Mouse (Mus musculus) WW6 (cell line): ENCODE results near the gene Wipf2.
"Not testable (repeated sequence)": the region's sequence is repeated elsewhere in the genome, so short reads cannot be mapped to it uniquely, and the experiment has no call there.

ENCODE experiments used
- DNase-seq: peaks from one replicate; pipeline ENCODE4 v3.0.0-alpha.2; 2013; ENCODE audit warnings: low read depth, low spot score

Gene Wipf2

DNA sequence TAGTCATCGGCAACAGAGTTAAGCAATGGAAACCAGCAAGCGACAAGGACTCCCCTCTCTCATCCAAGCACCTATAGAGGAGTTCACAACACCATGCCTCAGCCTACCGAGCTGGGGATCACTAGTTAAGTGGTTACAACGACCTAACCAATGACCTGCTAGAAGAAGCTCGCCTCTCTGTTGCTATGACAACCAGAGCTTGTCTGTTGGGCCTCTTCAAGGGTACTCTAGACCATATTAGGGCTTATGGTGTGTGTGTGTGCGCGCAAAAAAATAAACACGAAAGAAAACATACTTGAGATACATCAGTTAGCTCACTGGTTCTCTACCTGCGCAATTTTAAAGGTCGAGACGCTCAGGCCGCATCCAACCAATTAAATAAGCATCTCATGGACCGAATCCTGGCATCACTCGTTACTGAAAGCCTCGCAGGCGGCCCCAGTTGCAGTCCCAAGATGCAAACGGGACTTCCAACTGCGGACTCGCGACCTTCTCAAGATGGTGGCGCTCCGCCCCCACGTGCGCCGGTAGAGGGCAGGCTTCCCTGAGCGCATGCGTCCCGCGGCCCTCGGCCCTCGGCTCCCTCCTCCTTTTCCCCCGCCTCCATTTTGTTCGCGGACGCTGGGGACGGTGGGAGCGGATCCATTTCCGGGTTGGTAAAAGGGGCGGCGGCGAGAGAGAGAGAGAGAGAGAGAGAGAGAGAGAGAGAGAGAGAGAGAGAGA, at the start of gene Wipf2:
TSS of gene Wipf2 (plus strand) at position 611 of the 723 bp plus-strand sequence.
- peak; percentile 99 for DNase-seq

DNA sequence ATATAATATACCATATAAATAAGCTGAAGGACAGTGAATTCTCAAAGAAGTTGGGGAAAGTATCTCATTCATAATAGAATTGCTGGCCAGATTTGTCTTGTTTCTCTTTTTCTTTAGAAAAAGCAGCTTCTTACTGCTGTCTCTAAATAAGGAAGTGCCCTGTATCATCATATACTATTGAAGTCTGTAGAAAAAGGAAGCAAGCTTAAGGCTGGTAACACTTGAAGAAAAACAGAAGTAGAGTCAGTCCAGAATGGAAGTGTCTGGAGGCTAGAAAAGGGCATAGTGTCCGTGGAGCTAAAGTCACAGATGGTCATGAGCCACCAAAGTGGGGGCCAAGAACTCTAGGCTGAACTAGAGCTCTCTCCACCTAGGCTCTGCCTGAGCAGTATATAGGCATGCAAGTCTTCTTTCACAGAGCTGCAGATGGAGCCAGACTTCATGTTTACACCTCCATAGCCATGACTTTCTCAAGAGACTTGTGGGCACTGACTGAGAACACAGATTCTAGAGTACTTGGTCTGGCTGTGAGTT, 46.7 kb upstream of the Wipf2 start:
- DNase-seq, result no peak

DNA sequence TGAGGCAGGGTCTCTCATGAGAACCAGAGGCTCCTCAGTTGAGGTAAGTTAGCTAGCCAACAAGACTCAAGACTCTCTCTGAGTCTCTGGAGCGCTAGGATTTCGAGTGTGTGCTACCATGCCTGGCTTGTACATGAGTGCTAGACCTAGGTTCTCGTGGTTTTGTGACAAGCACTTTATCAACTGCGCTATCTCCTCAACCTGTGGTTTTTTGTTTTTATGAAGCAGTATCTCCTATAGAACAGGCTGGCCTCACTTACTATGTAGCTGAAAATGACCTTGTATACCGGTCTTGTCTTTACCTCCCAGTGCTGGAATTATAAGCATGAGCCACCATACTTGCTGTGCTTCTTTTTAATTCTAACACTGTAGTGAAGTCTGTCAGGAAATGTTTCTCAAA, 42.5 kb upstream of the Wipf2 start:
- DNase-seq, result no peak

DNA sequence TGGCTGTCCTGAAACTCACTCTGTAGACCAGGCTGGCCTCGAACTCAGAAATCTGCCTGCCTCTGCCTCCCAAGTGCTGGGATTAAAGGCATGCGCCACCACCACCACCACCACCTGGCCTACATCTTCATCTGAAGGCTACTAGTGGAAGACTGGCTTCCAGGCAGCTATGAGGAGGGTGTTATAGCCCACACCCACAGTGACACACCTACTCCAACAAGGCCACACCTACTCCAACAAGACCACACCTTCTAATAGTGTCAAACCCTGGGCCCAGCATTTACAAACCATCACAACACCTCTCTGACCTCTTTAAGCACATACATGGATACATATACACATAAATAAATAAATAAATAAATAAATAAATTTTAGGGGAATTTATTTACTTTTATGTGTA, 37.4 kb upstream of the Wipf2 start:
- not testable (repeated sequence) for DNase-seq

DNA sequence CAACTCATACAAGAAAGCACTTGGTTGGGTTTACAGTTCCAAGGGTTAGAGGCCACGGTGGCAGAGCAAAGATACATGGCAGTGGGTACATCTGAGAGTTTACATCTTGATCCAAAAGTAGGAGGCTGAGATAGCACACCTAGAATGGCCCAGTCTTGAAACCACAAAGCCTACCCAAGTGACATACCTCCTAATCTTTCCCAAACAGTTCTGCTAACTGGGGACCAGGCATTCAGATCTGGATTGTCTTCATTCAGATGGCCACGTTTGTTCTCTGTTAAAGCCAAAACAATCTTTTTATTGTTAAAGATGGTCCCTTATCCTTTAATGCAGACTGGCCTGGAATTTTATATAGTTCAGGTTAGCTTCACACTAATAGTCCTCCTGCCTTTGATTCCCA, 35.6 kb upstream of the Wipf2 start:
- DNase-seq, result no peak

DNA sequence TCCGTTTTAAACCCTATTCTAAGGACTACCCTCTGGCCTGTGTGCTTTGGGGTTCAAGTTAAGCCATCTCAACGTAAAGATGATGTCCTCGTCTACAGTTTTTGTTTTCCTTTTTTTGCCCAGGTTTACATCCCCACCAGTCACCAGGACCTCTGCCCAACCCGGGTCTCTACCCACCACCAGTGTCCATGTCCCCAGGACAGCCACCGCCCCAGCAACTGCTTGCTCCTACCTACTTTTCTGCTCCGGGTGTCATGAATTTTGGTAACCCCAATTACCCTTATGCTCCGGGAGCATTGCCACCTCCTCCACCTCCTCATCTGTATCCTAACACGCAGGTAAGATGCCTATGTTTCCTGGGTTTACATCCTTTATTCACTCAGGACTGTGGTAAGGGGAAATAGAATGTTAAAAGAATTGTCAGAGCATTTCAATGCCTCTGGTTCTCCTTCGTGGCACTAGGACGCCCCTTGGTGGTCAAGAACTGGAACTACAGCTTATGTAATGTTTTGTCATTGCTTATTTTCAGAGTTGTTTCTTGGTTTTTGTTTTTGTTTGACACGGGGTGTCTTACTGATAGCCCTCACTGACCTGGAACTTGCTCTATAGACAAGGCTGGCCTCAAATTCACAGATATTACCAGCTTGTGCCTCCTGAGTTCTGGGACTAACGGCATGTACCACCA, 34.2 kb upstream of the Wipf2 start:
- no peak for DNase-seq

DNA sequence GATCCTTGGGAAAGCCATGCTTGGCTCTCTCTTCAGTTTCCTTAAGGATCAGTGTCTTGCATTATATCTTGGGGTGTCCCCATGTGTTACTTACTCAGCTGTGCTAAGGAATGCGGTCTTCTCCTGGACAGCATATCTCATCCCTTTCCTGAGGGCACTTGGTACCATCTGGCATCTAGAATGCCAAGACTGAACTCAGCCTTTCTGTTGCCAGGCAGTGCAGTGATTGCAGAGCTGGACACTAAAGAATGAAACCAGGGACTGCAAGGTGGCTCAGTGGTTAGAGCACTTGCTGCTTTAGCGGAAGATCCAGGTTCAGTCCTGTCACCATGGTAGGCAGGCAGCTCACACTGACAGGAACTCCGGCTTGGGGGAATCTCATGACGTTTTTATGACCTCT, 33.6 kb upstream of the Wipf2 start:
- no peak for DNase-seq

DNA sequence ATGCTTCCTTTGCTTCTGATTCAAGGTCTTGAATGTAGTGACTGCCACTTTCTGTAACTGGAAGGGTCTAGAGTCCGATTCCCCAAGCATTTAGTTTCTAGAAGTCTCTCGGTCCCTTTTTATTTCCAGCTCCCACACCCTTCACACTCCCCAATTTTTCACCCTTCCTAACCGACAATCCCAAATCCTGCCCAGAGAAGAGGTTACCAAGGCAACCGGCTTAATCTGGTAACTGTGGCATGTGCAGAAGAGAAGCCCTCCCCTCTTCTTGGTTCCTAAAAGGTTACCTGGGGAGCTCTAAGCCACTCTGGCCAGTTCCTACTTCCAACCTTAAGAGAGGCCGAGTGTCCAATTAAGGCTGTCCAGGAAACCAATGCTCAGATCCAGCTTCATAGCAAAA, 28.1 kb upstream of the Wipf2 start:
- DNase-seq, result no peak

DNA sequence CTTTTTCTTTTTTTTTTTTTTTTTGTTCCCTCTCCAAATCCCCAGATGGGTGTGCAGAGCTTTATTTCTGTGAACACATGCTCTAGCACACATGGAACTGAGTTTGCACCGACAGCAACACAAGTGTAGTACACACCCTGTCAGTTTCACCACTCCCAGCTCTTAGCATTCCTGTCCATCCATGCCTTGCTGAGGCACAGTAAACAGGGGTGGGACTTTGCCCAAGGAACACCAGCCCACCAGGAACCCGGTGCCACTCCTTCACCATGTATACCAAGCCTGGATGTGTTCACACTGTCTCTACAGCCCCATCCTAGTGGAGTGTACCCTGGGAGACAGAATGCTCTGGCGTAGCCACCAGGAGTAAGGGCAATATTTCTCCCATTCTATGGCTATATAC, 27.7 kb upstream of the Wipf2 start:
- no peak for DNase-seq

DNA sequence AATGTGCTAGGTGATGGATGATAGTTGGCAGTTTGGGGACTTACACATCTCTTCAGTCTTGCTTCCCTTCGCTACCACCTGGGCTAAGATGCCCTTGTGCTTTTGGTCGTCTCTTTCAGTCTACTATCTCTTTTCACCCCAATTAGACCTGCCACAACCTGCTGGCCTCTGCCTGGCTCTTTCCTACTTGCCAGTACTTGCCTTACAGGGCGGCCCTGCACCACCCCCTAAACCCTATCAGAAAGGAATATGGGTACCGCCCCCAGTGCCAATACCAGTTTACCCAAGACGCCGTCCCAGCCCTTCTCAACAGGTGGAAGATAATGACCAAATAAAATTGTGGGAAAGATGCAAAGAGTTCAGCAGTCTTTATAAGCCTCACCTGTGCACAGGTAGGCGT, 27.3 kb upstream of the Wipf2 start:
- DNase-seq, result no peak

DNA sequence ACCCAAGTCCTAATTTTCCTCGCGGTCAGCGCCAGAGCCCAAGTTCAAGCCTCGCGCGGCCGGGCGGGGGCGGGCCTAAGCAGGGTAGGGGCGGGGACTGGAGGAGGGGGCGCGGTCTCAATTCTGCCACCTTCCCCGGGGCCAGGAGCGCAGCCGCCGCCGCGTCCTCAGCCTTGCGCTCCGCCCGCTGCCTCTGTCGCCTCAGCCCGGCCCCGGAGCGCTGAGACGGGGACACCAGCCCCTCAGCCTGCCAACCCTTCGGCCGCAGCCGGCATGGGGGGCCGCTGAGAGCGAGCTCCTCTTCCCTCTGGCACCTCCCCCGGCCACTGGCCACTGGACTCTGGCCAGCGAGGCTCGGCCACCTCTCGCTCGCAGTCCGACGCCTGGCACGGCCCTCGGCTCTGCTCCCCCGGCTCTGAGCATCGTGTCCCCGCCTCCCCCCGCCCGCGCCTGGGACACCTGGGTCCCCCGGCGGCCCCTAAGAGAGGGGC, 26.7 kb upstream of the Wipf2 start, which contains the start of gene Rapgefl1:
TSS of gene Rapgefl1 (plus strand) at position 135 of the 491 bp plus-strand sequence.
- DNase-seq, result no peak

DNA sequence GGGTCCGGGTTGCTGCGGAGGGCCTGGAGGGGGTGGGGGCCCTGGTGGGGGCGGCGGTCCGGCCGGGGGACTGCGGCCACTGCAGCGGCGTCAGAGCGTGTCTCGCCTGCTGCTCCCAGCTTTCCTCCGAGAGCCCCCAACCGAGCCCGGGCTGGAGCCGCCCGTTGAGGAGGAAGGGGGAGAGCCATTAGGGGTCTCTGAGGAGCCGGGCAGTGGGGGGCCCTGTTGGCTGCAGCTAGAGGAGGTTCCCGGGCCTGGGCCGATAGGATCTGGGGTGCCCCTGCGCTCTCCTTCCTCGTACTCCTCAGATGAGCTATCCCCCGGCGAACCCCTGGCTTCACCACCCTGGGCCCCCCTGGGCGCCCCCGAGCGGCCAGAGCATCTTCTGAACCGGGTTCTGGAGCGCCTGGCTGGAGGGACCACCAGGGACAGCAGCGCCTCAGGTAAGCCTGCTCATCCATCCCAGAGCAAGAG, 26.2 kb upstream of the Wipf2 start:
- DNase-seq, result no peak

DNA sequence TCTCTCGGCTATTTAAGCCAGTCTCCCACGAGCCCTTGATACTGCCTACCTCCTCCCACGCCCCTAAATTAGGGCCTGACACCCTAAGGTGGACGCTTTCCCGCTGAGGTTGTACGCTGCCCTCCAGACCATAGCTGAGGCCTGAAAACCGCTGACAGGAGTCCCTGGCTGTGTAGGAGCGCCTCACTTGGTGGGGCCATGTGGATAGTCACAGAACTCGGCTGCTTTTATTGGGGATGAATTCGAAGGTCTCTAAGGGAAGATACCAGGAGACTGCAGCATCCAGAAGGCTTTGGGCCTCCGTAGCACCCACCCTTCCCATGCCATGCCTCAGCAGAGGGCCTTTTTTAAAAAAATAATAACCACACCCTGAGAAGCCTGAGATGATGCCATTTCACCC, 25.5 kb upstream of the Wipf2 start:
- no peak for DNase-seq

DNA sequence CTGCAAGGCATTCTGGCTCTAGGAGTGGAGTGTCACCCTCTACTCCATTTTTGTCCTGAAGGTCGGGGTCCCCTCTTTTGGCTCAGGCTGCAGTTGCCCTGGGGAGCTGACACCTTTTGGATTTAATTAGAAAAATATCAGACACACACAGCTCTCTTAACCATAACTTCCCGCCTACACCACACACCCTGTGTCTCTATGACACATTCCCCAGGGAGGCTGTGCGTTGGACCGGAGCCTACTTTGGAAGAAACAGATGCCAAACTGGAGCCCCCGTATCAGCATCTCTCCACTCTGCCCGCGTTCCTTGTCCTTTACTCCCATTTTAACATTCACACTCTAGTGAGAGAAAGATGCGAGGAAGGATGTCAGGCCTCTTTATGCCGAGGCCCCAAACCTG, 24.9 kb upstream of the Wipf2 start:
- no peak for DNase-seq

DNA sequence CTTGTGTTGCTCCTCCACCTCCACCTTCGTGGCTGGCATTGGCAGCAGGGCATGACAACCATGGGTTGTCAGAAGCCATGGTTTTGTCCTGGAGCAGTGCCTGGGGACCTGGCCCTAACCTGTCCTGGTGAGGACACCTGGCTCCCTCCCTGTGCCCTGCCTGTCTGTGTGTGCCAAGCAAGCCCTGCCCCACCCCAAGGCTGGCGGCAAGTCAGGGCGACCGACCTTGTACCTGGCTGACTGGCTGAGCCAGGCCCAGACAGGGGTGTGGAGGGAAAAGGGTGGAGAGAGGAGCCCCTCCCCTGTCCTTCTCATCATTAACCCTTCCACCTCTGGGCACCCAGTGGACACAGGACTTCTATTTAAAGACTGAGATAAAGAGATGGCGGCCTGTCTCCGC, 24.0 kb upstream of the Wipf2 start:
- no peak for DNase-seq

DNA sequence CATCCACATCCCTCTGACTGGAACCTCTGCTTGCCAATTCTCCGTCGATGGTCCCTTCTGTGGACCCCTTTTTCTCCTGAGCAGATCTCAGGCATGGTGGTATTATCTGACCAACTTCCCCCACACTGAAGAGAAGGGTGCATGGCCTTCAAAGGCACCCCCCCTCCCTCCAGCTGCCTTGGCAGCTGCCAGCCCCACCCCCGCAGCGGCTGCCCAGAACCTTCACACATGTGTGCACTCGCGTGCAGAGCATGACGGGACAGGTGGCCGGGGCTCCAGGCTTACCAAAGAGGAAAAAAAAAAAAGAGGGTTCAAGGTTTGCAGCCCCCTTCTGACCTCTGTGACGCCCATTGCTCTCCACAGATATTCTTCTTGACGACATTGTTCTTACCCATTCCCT, 23.5 kb upstream of the Wipf2 start:
- DNase-seq, result no peak

DNA sequence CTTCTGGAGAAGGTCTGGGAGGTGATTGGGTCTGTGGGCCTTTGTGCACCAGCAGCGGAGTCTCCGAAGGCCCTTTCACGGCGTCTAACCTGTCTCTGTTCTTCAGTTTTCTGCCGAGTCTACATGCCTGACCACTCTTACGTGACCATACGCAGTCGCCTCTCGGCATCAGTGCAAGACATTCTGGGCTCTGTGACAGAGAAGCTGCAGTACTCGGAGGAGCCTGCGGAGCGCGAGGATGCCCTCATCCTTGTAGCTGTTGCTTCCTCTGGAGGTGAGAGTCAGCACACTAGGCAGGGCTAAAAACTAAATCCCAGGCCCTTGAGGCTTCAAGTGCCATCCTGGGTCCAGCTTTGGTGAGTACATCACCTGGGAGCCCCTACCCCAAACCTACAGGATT, 17.4 kb upstream of the Wipf2 start:
- peak; percentile 61 for DNase-seq

DNA sequence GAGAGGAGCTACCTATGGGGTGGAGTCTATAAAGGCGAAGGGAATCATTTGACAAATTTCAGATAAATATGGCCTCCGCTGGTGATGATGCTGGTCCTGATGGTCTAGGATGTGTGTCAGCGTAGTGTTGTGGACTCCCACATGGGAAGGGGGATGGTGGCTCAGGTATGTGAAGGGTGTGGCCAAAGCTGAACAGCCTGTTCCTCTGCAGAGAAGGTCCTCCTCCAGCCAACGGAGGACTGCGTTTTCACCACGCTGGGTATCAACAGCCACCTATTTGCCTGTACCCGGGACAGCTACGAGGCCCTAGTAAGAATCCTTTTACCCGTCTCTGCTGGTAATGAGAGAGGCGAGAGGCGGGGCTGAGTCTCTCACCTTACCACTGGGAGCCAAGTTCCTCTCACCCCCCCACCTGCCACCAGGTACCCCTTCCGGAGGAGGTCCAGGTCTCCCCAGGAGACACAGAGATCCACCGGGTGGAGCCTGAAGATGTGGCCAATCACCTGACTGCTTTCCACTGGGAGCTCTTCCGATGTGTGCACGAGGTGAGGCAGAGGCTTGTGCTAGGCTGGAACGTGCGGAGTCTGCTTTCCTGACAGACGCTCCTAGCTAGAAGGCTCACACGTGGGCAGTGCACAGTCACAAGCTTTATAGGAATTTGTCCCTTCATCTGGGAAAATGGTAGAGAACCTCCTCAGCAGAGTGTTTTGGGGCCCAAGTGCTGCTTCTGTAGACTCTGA, 16.4 kb upstream of the Wipf2 start:
- DNase-seq, result no peak

DNA sequence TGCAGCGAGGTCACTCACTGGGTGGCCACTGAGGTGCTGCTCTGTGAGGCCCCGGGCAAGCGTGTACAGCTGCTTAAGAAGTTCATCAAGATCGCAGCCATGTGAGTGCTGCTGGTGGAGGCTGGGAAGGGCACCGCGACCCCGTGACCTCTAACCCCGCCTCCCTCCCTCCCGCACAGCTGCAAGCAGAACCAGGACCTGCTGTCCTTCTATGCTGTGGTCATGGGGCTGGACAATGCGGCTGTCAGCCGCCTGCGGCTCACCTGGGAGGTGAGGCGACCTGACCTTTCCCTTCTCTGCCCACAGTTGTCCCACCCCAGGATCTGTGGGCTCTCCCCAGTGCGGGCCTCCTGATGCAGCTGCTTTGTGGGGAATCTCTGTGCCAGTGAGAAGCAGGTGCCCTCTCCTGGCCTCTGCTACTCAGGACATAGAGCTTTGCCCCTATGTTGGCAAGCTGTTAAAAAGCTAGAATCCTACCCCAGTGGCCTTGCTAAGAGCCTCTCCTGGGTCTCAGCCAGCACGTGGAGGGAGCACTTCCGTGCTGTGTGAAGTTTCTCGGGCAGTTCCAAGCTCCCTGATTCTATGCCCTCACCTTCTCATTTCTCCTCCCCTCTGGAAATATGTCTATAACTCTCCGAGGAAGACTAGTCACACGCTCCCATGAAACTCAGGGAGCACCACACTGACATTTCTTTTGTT, 14.1 kb upstream of the Wipf2 start:
- no peak for DNase-seq

DNA sequence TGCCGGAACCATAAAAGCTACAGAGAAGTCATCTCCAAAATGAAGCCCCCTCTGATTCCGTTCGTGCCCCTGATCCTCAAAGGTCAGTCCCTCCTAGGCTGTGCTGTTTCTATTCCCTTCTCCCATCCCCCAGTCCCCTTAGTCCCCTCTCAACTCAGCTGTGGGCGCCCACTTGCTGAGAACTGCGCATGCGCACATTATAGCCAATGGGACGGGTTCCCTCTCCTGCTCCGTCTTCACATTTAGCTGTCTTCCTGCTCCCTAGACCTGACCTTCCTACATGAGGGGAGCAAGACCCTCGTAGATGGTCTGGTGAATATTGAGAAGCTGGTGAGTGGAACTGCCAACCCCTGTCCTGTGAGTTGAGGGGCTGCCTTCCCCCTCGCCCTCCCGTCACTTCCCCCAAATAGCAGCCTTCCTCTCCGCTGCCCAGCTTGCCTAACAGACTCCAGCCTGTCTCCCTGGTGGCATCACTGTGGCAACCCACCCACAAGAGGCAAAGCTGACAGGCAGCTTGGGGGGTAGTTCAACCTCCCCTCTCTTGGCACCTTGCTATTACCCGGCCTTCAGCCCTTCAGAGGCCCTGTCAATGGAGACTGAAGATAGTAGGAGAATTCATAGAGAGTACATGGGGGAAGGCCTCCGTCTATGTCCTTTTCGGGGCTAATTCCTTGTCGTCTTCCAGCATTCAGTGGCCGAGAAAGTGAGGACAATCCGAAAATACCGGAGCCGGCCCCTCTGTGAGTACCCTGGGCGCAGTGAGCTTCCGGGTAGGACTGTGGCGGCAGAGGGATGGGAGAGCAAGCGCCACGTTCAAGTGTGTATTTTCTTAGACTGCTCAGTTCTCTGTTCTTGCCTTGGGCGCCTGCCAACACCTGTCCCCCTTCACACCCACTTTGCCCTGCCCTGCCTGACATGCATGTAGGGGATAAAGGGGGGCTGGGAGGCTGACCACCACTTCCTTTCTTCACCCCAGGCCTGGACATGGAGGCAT, 13.0 kb upstream of the Wipf2 start:
- no peak for DNase-seq
